Comparison of ENCODE assay signal across 8 mouse cellular contexts in the genomic region with DNA sequence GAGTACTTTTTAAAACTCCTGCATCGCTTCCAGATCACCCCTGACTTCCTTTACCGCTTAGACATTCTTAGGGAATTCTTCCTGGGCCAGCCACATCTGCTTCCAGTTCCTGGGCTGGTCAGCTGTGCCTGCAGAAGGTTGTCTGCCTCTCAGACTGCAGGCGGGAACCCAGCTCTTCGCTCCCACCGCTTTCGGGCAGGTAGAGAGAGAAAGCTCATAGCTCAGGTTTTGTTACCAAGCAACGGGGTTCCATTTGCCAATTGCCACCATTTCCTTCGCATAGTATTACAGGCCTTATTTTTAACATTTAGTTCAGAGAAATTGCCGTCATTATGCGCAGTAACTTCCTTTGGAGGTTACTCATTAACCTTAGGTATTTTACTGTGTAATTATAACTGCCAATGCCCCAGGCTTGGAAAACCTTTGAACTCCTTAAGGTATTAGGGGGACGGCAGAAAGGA. TPM values are rescaled to one million over a fixed set of nuclear protein-coding genes. Genes with fewer than 3 reads are reported as not detected.
DNase-seq lines count a peak whose midpoint lies in the region; ATAC-seq and TF ChIP-seq lines count a peak whose summit lies in the region.

No protein-coding gene starts in this region.

- 15% methylated on average over 11 of the region's 11 CpGs for WGBS in liver, embryonic 11.5 days
- WGBS in neural tube, embryonic 13.5 days = 3% methylated on average over 11 of the region's 11 CpGs

- intact Hi-C loops in gastrocnemius, adult 2 months (cut with DNase I) = no loop called here

- no peak overlapping the region for H3K9ac ChIP-seq in liver, embryonic 11.5 days (ENCODE audit: low read depth, low read length)
- peak overlapping the region; percentile 64; the same call in 1 of the 2 replicates for H3K9ac ChIP-seq in neural tube, embryonic 13.5 days

- H3K27ac ChIP-seq in gastrocnemius, adult 2 months = peak overlapping the region; percentile 51
- no peak overlapping the region for H3K27ac ChIP-seq in liver, embryonic 11.5 days (ENCODE audit: low read depth, low read length)
- H3K27ac ChIP-seq in neural tube, embryonic 13.5 days (replicated peaks) = no peak overlapping the region

- H3K4me3 ChIP-seq in gastrocnemius, adult 2 months = peak overlapping the region; percentile 61
- peak overlapping the region; percentile 42 for H3K4me3 ChIP-seq in liver, embryonic 11.5 days (ENCODE audit: low read depth, low read length)
- H3K4me3 ChIP-seq in neural tube, embryonic 13.5 days = peak overlapping the region; percentile 42

- ATAC-seq in liver, embryonic 11.5 days (replicated peaks; ENCODE audit: low FRiP score) = no peak
- peak; percentile 58; the same call in 1 of the 2 replicates for ATAC-seq in neural tube, embryonic 13.5 days (ENCODE audit: low read depth)

- TF ChIP-seq CTCF in gastrocnemius, adult 2 months (IDR thresholded peaks at IDR 0.05) = no peak

- peaks cover 15% of the 10 kb centered on the region for H3K4me1 ChIP-seq in liver, embryonic 11.5 days (replicated peaks; ENCODE audit: control insufficient read depth, insufficient read depth, low read length)
- H3K4me1 ChIP-seq in neural tube, embryonic 13.5 days (replicated peaks) = peaks cover 22% of the 10 kb centered on the region

- DNase-seq in gastrocnemius, adult 2 months = no peak
- no peak for DNase-seq in gastrocnemius, postnatal 4 days (ENCODE audit: low spot score in 2 of 2)
- DNase-seq in embryo, embryonic 10 days (ENCODE audit: low spot score) = peak; percentile 59
- DNase-seq in hindlimb bud, embryonic 11.5 days (ENCODE audit: extremely low spot score, low read depth, low spot score) = peak; percentile 76
- DNase-seq in liver, embryonic 11.5 days (ENCODE audit: low spot score) = no peak
- no peak for DNase-seq in ovary, postnatal 36 days (ENCODE audit: low spot score)
- DNase-seq in urinary bladder, adult 18-20 months (ENCODE audit: low spot score in 2 of 2) = no peak

- peaks cover 40% of the 10 kb centered on the region for H3K27me3 ChIP-seq in liver, embryonic 11.5 days (replicated peaks; ENCODE audit: control insufficient read depth, insufficient read depth, low read length)
- H3K27me3 ChIP-seq in neural tube, embryonic 13.5 days = peaks cover 39% of the 10 kb centered on the region

- no peaks in the 10 kb centered on the region for H3K9me3 ChIP-seq in liver, embryonic 11.5 days (ENCODE audit: control insufficient read depth, low read length)
- no peaks in the 10 kb centered on the region for H3K9me3 ChIP-seq in neural tube, embryonic 13.5 days

- H3K4me2 ChIP-seq in liver, embryonic 11.5 days = peak overlapping the region; percentile 66
- H3K4me2 ChIP-seq in neural tube, embryonic 13.5 days = peak overlapping the region; percentile 66

- no peaks in the 10 kb centered on the region for H3K36me3 ChIP-seq in liver, embryonic 11.5 days (ENCODE audit: control insufficient read depth, insufficient read depth, low read length)
- H3K36me3 ChIP-seq in neural tube, embryonic 13.5 days = no peaks in the 10 kb centered on the region

RNA-seq across cellular contexts. Expression of gene Gm5148, which starts 1.2 kb away (rescaled TPM):
- under 1 TPM in 1 of 2 experiments, not detected in 1; 0.25 TPM for total RNA-seq in gastrocnemius, adult 2 months (2021)
- total RNA-seq in gastrocnemius, postnatal 4 days (2021) = under 1 TPM in 1 of 2 experiments, not detected in 1; 0.21 TPM
- 3.7 and 4.8 TPM in 2 replicates for polyA plus RNA-seq in liver, embryonic 11.5 days (2014; fragmentation: Nextera tagmentation; extraction: Ambion mirVana)
- 7.3 TPM in 2 replicates for polyA plus RNA-seq in neural tube, embryonic 13.5 days (2015; fragmentation: Nextera tagmentation; extraction: Ambion mirVana)

Comparison
In these comparisons a context has a peak if more than half of its experiments do, and no peak if none do; other contexts are left out.
1. DNase-seq: peak in embryo, embryonic 10 days (single experiment) and hindlimb bud, embryonic 11.5 days (single experiment); none in gastrocnemius, adult 2 months (single experiment), gastrocnemius, postnatal 4 days (0 of 2), liver, embryonic 11.5 days (single experiment), ovary, postnatal 36 days (single experiment) and urinary bladder, adult 18-20 months (0 of 2).
2. Peak in every context shown above with its lines, with median percentiles within 50 percentile points of each other: H3K4me3 ChIP-seq.